Mouse (Mus musculus) embryonic stem cell, embryonic (primary cell): ENCODE results near the gene AC134908.4.

Source experiments
- CTCF ChIA-PET, 4 experiments: fragments of 300-600 bp in 2 of 4; fragments of 350-600 bp in 2 of 4; sonication (Branson Sonifier 250); formaldehyde crosslinking; loops; one replicate each; lab custom pipeline; 2022; ENCODE audit warnings: inconsistent platforms in 2 of 4; lab: Charles Lee
- POLR2A ChIA-PET, 4 experiments: fragments of 300-600 bp in 2 of 4; fragments of 350-600 bp in 2 of 4; sonication (Branson Sonifier 250); formaldehyde crosslinking; loops; one replicate each; lab custom pipeline; 2022; ENCODE audit warnings: antibody characterized with exemption in 4 of 4, inconsistent platforms in 1 of 4; lab: Charles Lee

The AC134908.4 gene

DNA sequence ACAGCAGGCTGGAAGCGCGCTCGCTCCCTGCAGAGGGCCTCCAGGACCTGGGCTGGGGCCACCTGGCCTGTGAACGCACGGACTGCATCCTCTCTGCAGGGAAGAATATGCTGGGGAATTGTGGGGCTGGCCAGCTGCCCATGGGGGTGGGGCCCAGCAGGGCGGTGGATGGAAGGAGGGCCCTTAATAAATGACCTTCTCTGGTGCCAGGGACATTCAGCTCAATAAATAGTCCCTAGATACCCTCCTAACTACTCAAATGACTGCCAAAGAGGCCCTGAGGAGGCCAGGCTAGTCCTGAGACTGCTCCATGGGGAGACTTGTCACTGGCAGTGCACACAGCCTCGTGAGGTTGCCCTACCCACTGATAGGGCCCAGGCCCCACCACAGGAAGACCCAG lies 12.4 kb downstream of the AC134908.4 start:
- ChIA-PET POLR2A (interaction anchor here in 3 of 4 experiments (1.1 to 3.1 kb wide), 9 partner anchors 9 to 67 kb away, joined by 3 to 14 read pairs (median 5); partner anchors contain the start of genes Narfl (in 2 of the 3), Chtf18 (in 1 of the 3), Gng13 (in 1 of the 3) and Rpusd1 (in 1 of the 3)), CTCF (interaction anchor here in 1 of 4 experiments (1.1 kb wide), 1 partner anchor 19 kb away, joined by 4 read pairs; no protein-coding TSS in a partner anchor)

GRCm38 (mm10) chr17:25781339-25781738 lies 14.1 kb downstream of the AC134908.4 start:
- ChIA-PET CTCF (interaction anchor here in 2 of 4 experiments (0.6 to 1.9 kb wide), 6 partner anchors 8 to 58 kb away, joined by 3 to 7 read pairs (median 3); partner anchors contain the start of genes Narfl (in 2 of the 2), Chtf18 (in 1 of the 2) and Rpusd1 (in 1 of the 2)), POLR2A (interaction anchor here in 3 of 4 experiments (0.6 to 3.1 kb wide), 21 partner anchors 8 to 65 kb away, joined by 3 to 14 read pairs (median 4); partner anchors contain the start of genes Chtf18 (in 2 of the 3), Fam173a (in 2 of the 3), Metrn (in 2 of the 3) and Narfl (in 2 of the 3))

DNA sequence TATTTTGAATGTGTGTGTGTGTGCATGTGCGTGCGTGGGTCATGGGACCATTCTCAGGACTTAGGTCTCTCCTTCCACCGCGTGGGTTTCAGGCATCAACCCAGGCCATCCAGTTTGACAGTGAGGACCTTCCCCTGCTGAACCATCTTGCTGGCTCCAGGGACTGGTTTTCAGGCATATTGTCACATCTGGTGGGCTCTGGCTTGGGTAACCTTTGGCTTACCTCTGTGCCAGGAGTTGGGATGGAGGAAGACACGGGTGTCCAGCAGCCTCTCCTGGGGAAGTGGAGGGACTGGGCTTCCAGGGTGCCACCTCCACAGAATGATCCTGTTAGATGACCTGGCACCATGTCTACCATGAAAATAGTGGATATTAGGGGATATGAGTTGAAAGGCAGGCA lies 17.5 kb downstream of the AC134908.4 start:
- ChIA-PET POLR2A (interaction anchor here in 2 of 4 experiments (1.0 to 1.9 kb wide), 6 partner anchors 7 to 54 kb away, joined by 3 to 5 read pairs (median 4); partner anchors contain the start of genes Chtf18 (in 1 of the 2) and Haghl (in 1 of the 2)), CTCF (interaction anchor here in 1 of 4 experiments (1.1 kb wide), 1 partner anchor 54 kb away, joined by 4 read pairs; no protein-coding TSS in a partner anchor)

DNA sequence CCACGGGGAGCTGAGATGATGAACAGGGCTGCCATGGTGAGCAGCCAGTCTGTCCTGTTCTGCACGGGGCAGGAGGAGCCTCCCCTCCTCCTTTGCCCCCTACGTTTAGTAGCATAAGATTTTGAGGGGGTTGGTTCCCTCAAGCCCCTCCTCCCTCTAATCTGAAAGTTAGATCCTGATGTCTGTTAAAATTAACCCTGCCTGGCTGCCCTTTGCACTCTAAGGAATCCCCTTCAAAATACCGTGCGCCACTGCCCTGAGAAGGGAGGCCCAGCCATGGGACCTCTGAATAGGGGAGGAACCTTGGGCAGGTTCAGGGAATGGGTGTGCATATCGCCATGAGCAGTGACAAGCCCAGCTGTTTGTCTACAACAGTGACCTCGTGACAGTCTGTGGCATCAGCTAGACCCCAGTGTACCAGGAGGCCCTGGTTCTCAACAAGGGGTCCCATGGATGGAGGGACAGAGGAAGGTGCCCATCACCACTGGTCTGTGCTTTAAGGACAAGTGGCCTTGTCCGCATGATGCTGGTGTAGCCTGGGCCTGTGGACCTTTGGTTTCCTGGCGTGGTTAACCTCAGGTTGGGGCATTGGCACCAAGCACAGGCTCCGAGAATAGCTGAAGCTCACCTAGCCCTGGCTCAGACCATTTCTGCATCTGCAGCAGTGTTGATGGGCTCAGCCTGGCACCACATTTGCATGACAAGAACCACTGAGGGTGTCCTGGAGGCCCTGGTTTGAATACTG lies 20.0 kb downstream of the AC134908.4 start:
- ChIA-PET CTCF (interaction anchor here in 2 of 4 experiments (1.2 to 2.7 kb wide), 2 partner anchors 26 kb away, joined by 4 to 10 read pairs; no protein-coding TSS in a partner anchor), POLR2A (interaction anchor here in 2 of 4 experiments (0.6 to 4.1 kb wide), 7 partner anchors 10 to 889 kb away, joined by 4 to 31 read pairs (median 13); partner anchors contain the start of genes Chtf18 (in 2 of the 2), Rpusd1 (in 2 of the 2), Haghl (in 1 of the 2) and Spsb3 (in 1 of the 2))

GRCm38 (mm10) chr17:25773549-25774120 lies 21.8 kb downstream of the AC134908.4 start, which contains the start of gene Narfl:
Narfl (plus strand) TSS chr17:25773776.
- ChIA-PET CTCF (interaction anchor here (0.6 to 2.7 kb wide), 47 partner anchors 8 to 296 kb away, joined by 3 to 20 read pairs (median 5); partner anchors contain the start of genes Chtf18 (in 4 of the 4), Rpusd1 (in 4 of the 4), Haghl (in 2 of the 4) and Metrn (in 2 of the 4)), POLR2A (interaction anchor here (0.6 to 4.1 kb wide), 33 partner anchors 8 to 479 kb away, joined by 3 to 31 read pairs (median 6); partner anchors contain the start of genes Chtf18 (in 3 of the 4), Haghl (in 3 of the 4), Rpusd1 (in 3 of the 4) and Stub1 (in 2 of the 4))

DNA sequence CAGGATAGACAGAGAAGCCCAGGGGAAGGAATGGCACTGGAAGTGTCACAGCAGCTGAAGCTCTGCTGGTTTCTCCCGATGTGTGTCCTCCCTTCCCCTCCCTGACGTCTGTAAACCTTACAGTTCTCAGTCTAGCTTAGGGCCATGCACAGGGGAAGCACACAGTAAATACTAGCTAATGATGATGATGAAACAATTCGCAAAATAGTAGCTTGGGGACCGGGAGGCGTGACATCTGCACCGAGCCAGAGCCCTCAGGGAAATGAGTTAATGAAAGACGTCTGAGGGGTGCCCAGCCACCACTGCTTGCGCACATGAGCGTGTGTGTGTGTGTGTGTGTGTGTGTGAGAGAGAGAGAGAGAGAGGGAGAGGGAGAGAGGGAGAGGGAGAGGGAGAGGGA lies 26.1 kb downstream of the AC134908.4 start:
- CTCF ChIA-PET = interaction anchor here in 1 of 4 experiments (1.2 kb wide), 1 partner anchor 10 kb away, joined by 3 read pairs; no protein-coding TSS in a partner anchor
- POLR2A ChIA-PET = interaction anchor here in 3 of 4 experiments (0.6 to 5.6 kb wide), 18 partner anchors 8 to 908 kb away, joined by 3 to 49 read pairs (median 4); partner anchors contain the start of genes Chtf18 (in 1 of the 3), Haghl (in 1 of the 3), Msln (in 1 of the 3) and Rpusd1 (in 1 of the 3)

- CTCF ChIA-PET = interaction anchor here in 1 of 4 experiments (2.5 kb wide), 1 partner anchor 34 kb away, joined by 6 read pairs; no protein-coding TSS in a partner anchor
- POLR2A ChIA-PET = interaction anchor here (0.6 to 5.6 kb wide), 9 partner anchors 8 to 837 kb away, joined by 3 to 49 read pairs (median 4); partner anchors contain the start of gene Stub1 (in 1 of the 4)
Observed at GRCm38 (mm10) chr17:25765886-25766285, 29.6 kb downstream of the AC134908.4 start.

DNA sequence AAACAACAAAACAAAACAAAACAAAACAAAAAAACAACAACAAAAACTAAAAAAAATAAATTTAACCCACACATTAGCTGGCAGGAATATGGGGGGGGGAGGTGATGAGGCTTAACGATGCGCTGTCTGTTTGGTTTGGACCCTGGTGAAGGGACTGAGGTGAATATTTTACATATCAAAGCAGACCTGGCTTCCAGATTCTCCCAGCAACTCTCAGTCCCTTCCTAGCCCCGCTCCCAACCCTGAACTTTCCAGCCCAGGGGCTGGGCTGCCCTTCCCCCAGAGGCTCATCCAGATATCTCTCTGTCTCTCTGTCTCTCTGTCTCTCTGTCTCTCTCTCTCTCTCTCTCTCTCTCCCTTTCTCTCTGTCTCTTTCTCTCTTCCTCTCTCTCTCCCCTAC lies 32.9 kb downstream of the AC134908.4 start:
- CTCF ChIA-PET = interaction anchor here (0.6 to 1.6 kb wide), 5 partner anchors 11 to 746 kb away, joined by 3 to 7 read pairs (median 4); partner anchors contain the start of gene Narfl (in 1 of the 4)

GRCm38 (mm10) chr17:25761561-25761970 lies 33.9 kb downstream of the AC134908.4 start:
- CTCF ChIA-PET = interaction anchor here in 2 of 4 experiments (0.6 to 1.4 kb wide), 4 partner anchors 12 to 475 kb away, joined by 3 to 7 read pairs (median 4); partner anchors contain the start of genes Narfl (in 2 of the 2), Chtf18 (in 1 of the 2) and Rpusd1 (in 1 of the 2)

More for the DNA sequence above, 32.9 kb downstream of the AC134908.4 start:
- POLR2A ChIA-PET = interaction anchor here in 3 of 4 experiments (0.5 to 11.8 kb wide), 11 partner anchors 9 to 474 kb away, joined by 3 to 137 read pairs (median 4); partner anchors contain the start of genes Chtf18 (in 2 of the 3), Rpusd1 (in 2 of the 3), Metrn (in 1 of the 3) and Msln (in 1 of the 3)

DNA sequence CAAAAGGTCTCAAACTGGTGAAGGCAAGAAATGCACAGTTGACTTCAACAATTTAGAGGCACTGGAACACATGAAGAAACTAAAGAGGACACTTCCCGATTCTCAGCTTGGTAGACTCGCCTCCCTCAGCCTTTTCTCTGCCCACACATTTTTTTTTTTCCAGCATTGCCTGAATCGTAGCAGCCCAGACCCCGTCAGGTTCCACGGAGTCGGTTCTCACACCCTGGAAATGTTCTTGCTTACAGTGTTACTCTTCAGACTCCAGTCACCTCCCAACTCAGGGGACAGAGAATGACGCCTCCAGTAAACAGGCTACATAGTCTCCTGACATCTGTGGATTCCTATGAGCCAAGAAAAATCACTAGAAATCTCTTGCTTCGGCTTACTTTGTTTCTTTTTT lies 35.3 kb downstream of the AC134908.4 start:
- CTCF ChIA-PET = interaction anchor here in 2 of 4 experiments (0.9 to 2.2 kb wide), 5 partner anchors 10 to 28 kb away, joined by 3 to 9 read pairs (median 3); partner anchors contain the start of gene Narfl (in 1 of the 2)

More at GRCm38 (mm10) chr17:25761561-25761970, 33.9 kb downstream of the AC134908.4 start:
- POLR2A ChIA-PET = interaction anchor here in 3 of 4 experiments (0.5 to 11.8 kb wide), 9 partner anchors 8 to 112 kb away, joined by 3 to 137 read pairs (median 5); partner anchors contain the start of genes Chtf18 (in 2 of the 3), Rpusd1 (in 2 of the 3) and Stub1 (in 1 of the 3)

GRCm38 (mm10) chr17:25757691-25758090 lies 37.8 kb downstream of the AC134908.4 start:
- CTCF ChIA-PET = interaction anchor here in 2 of 4 experiments (0.9 to 1.4 kb wide), 2 partner anchors 34 to 190 kb away, joined by 3 to 5 read pairs; no protein-coding TSS in a partner anchor
- POLR2A ChIA-PET = interaction anchor here (0.6 to 11.8 kb wide), 33 partner anchors 8 to 1798 kb away, joined by 3 to 137 read pairs (median 6); partner anchors contain the start of genes Chtf18 (in 3 of the 4), Rpusd1 (in 3 of the 4), Narfl (in 2 of the 4) and Haghl (in 1 of the 4)

More for the DNA sequence above, 35.3 kb downstream of the AC134908.4 start:
- POLR2A ChIA-PET = interaction anchor here in 3 of 4 experiments (0.7 to 11.8 kb wide), 16 partner anchors 9 to 72 kb away, joined by 3 to 137 read pairs (median 4); partner anchors contain the start of genes Chtf18 (in 2 of the 3), Narfl (in 2 of the 3), Rpusd1 (in 2 of the 3) and Fam173a (in 1 of the 3)

DNA sequence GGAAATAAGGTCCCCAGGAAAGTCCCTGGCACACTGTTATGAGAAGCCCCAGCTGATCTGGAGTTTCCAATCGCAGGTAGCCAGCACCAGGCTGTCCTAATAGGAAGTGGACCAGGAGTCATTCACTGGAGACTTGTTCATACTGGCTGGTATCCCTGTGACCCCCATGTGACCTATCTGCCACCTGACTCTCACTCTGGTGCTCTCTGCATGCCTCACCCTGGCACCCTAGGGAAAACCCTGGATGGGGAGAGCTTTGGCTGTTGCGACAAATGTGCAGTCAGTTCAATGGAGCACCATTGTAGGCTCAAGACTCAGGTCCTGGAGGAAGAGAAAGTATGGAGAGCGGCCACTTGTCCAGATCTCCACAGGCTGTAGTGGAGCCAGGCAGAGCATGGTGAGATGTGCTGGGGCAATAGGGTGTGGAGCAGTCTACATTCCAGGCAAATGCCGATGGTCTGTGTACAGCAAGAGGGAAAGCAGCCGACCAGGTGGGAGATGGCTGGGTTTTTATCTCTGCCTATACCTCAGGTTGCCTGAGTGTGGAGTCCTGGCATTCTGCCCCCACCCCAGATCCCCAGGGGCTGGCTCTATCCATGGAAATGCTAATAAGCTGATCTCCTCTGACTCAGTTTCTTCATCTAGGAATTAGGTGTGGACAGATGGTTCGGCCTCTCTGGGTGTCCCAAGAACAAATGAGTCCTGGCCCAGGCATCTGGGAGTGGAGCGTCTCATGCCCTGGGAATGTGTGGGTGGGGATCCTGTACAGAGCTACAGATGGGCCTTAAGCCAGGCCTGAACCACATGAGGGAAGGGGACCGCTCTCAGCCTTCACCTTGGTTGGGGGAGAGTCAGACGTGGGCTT lies 38.8 kb downstream of the AC134908.4 start:
- ChIA-PET CTCF (interaction anchor here (0.7 to 2.1 kb wide), 11 partner anchors 17 to 1032 kb away, joined by 3 to 7 read pairs (median 4); partner anchors contain the start of genes Narfl (in 3 of the 4), Chtf18 (in 1 of the 4), Ndufb10 (in 1 of the 4) and Rpusd1 (in 1 of the 4)), POLR2A (interaction anchor here (0.6 to 11.8 kb wide), 72 partner anchors 9 to 1800 kb away, joined by 3 to 137 read pairs (median 4); partner anchors contain the start of genes Chtf18 (in 3 of the 4), Narfl (in 3 of the 4), Rpusd1 (in 3 of the 4) and Haghl (in 2 of the 4))

GRCm38 (mm10) chr17:25755627-25756377 lies 39.7 kb downstream of the AC134908.4 start:
- ChIA-PET POLR2A (interaction anchor here (0.6 to 11.8 kb wide), 37 partner anchors 8 to 1155 kb away, joined by 3 to 137 read pairs (median 6); partner anchors contain the start of genes Chtf18 (in 3 of the 4), Narfl (in 3 of the 4), Rpusd1 (in 3 of the 4) and Mcrip2 (in 2 of the 4)), CTCF (interaction anchor here in 3 of 4 experiments (0.6 to 2.1 kb wide), 3 partner anchors 24 to 253 kb away, joined by 3 to 7 read pairs (median 3); no protein-coding TSS in a partner anchor)

GRCm38 (mm10) chr17:25755086-25755485 lies 40.4 kb downstream of the AC134908.4 start:
- POLR2A ChIA-PET = interaction anchor here in 3 of 4 experiments (0.8 to 11.8 kb wide), 14 partner anchors 10 to 114 kb away, joined by 3 to 137 read pairs (median 12); partner anchors contain the start of genes Chtf18 (in 3 of the 3), Rpusd1 (in 3 of the 3), Stub1 (in 2 of the 3) and Mcrip2 (in 1 of the 3)
- CTCF ChIA-PET = interaction anchor here in 1 of 4 experiments (0.6 to 1.0 kb wide), 2 partner anchors 19 to 254 kb away, joined by 3 read pairs; partner anchors contain the start of gene Narfl
